25 mouse cellular contexts compared by ENCODE assay signal in the genomic region with DNA sequence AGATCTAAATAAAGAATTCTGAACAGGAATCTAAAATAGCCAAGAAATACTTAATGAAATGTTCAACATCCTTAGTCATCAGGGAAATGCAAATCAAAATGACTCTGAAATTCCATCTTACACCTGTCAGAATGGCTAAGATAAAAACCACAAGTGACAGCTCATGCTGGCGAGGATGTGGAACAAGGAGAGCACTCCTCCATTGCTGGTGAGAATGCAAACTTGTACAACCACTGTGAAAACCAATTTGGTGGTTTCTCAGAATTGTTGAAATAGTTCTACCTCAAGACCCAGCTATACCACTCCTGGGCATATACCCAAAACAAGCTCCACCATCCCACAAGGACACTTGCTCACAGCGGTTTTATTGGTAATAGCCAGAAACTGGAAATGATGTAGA.
DNase-seq lines count a peak whose midpoint lies in the region; ATAC-seq and TF ChIP-seq lines count a peak whose summit lies in the region.
"Had no signal": no experiment of that assay in that cellular context is flagged by ENCODE, and none has a peak within 500 bp of the region (broad histone marks: within the 10 kb centered on the region; RNA-seq: fewer than 3 reads in every experiment).

No protein-coding gene starts in this region.

- DNase-seq in 3T3-L1 (ENCODE audit: low read depth, low spot score) (peak; percentile 73), Patski (ENCODE audit: low read depth, low spot score) (peak; percentile 4)
- DNase-seq in stomach, postnatal 0 days (ENCODE audit: low spot score) = no peak
- no peak for DNase-seq in lung, postnatal 4 days
- DNase-seq: adrenal gland, adult 2 months; adrenal gland, postnatal 10 days; adrenal gland, postnatal 25 days; cerebellum, adult 11 months; cerebellum, adult 18-20 months; cerebellum, adult 8-10 months; cerebellum, adult 9-11 months; cerebellum, postnatal 14 days; cerebellum, postnatal 36 days; embryo, embryonic 11 days; forebrain, postnatal 0 days had no signal

- no peaks in the 10 kb centered on the region for H3K9me3 ChIP-seq in stomach, postnatal 0 days (ENCODE audit: control insufficient read depth, low read length)
- H3K9me3 ChIP-seq: embryonic facial prominence, embryonic 13.5 days; embryonic facial prominence, embryonic 15.5 days; forebrain, embryonic 10.5 days; forebrain, embryonic 13.5 days; forebrain, embryonic 15.5 days; G1E had no signal

- in situ Hi-C loops in Patski (cut with MboI; ENCODE audit: low pct_unique_long_range_greater_than_20kb) = no loop called here

- ATAC-seq in Patski = peak; percentile 31
- ATAC-seq in stomach, postnatal 0 days (ENCODE audit: low FRiP score, low TSS enrichment) = no peak
- ATAC-seq in megakaryocyte, adult 5-6 weeks (ENCODE audit: poor library complexity, severe bottlenecking) = no peak
- ATAC-seq: CD4-positive, CD25-positive, alpha-beta regulatory T cell, adult 4 months; forebrain, embryonic 13.5 days; forebrain, embryonic 15.5 days; forebrain, postnatal 0 days had no signal

- H3K4me3 ChIP-seq in stomach, postnatal 0 days (ENCODE audit: low read depth, low read length) = no peak overlapping the region
- H3K4me3 ChIP-seq: embryonic facial prominence, embryonic 13.5 days; embryonic facial prominence, embryonic 15.5 days; erythroblast, embryonic 14.5 days; forebrain, embryonic 10.5 days; forebrain, embryonic 13.5 days; forebrain, embryonic 15.5 days had no signal

- no peak overlapping the region for H3K9ac ChIP-seq in stomach, postnatal 0 days (ENCODE audit: low read length)
- H3K9ac ChIP-seq: embryonic facial prominence, embryonic 13.5 days; embryonic facial prominence, embryonic 15.5 days; forebrain, embryonic 13.5 days; forebrain, embryonic 15.5 days; forebrain, postnatal 0 days had no signal

- POLR2A ChIA-PET in Patski (lab: Charles Lee) = no interaction called here

- H3K36me3 ChIP-seq in stomach, postnatal 0 days (ENCODE audit: control insufficient read depth, insufficient read depth, low read length) = no peaks in the 10 kb centered on the region
- H3K36me3 ChIP-seq: embryonic facial prominence, embryonic 13.5 days; embryonic facial prominence, embryonic 15.5 days; forebrain, embryonic 10.5 days; forebrain, embryonic 15.5 days; G1E had no signal

- no peaks in the 10 kb centered on the region for H3K27me3 ChIP-seq in Patski
- no peaks in the 10 kb centered on the region for H3K27me3 ChIP-seq in stomach, postnatal 0 days (ENCODE audit: control insufficient read depth, insufficient read depth, low read length)
- H3K27me3 ChIP-seq: CH12.LX; embryonic facial prominence, embryonic 13.5 days; embryonic facial prominence, embryonic 15.5 days; forebrain, embryonic 13.5 days; forebrain, embryonic 15.5 days had no signal

- TF ChIP-seq CTCF in Patski (IDR thresholded peaks at IDR 0.05) = no peak
- TF ChIP-seq CTCF in stomach, postnatal 0 days (IDR thresholded peaks at IDR 0.05; ENCODE audit: low read depth) = no peak

- CTCF ChIA-PET in Patski (lab: Charles Lee) = interaction anchor here (0.7 to 1.6 kb wide), 3 partner anchors 14 to 30 kb away, joined by 3 read pairs; no protein-coding TSS in a partner anchor

- no peaks in the 10 kb centered on the region for H3K4me1 ChIP-seq in stomach, postnatal 0 days (replicated peaks; ENCODE audit: control insufficient read depth, insufficient read depth)
- H3K4me1 ChIP-seq: embryonic facial prominence, embryonic 13.5 days; embryonic facial prominence, embryonic 15.5 days; forebrain, embryonic 10.5 days; forebrain, embryonic 13.5 days; forebrain, embryonic 15.5 days had no signal

- H3K4me2 ChIP-seq in stomach, postnatal 0 days (replicated peaks; ENCODE audit: low read depth) = no peak overlapping the region
- H3K4me2 ChIP-seq: embryonic facial prominence, embryonic 13.5 days; embryonic facial prominence, embryonic 15.5 days; forebrain, embryonic 13.5 days; forebrain, embryonic 15.5 days had no signal

- H3K27ac ChIP-seq in stomach, postnatal 0 days (replicated peaks) = no peak overlapping the region
- H3K27ac ChIP-seq: embryonic facial prominence, embryonic 13.5 days; embryonic facial prominence, embryonic 15.5 days; forebrain, embryonic 10.5 days; forebrain, embryonic 13.5 days; forebrain, embryonic 15.5 days had no signal

- no peak for TF ChIP-seq EP300 in stomach, postnatal 0 days (optimal IDR thresholded peaks at IDR 0.05)

- WGBS in stomach, postnatal 0 days = 89% methylated on average over 2 of the region's 2 CpGs

Comparison
In these comparisons a context has a peak if more than half of its experiments do, and no peak if none do; other contexts are left out.
1. DNase-seq: peak in 3T3-L1 (single experiment) and Patski (single experiment); none in stomach, postnatal 0 days (single experiment) and lung, postnatal 4 days (0 of 2).